In the genomic region with DNA sequence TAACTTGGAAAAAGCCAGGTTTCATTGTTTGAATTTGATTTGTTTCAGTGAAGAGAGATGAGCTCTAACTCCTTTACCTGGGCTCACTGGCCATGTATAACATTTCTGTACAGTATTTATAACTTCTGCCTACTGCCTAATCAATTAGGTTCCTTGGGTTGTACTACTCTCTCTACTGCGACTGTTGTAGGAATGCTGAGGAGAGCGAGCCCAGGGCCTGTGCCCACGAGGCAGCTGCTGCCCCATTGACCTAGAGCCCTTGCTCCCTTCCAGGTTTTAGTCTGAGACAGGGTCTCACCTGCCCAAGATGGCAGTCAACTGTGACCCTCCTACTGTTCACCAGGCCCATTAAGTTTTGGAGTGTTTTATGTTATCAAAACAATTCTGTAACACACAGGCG, we compare ENCODE assay signal across 19 mouse cellular contexts. TPM values are rescaled to one million over a fixed set of nuclear protein-coding genes. Genes with fewer than 3 reads are reported as not detected.
DNase-seq lines count a peak whose midpoint lies in the region; ATAC-seq lines count a peak whose summit lies in the region.
"Had no signal": no experiment of that assay in that cellular context is flagged by ENCODE, and none has a peak within 500 bp of the region (broad histone marks: within the 10 kb centered on the region; RNA-seq: fewer than 3 reads in every experiment).

No protein-coding gene starts in this region.

- 94% methylated on average over 4 of the region's 4 CpGs for WGBS in midbrain, embryonic 11.5 days
- WGBS in midbrain, embryonic 14.5 days: 94% methylated on average over 4 of the region's 4 CpGs

- no peaks in the 10 kb centered on the region for H3K27me3 ChIP-seq in midbrain, embryonic 11.5 days (ENCODE audit: control insufficient read depth, insufficient read depth, low read length)
- no peaks in the 10 kb centered on the region for H3K27me3 ChIP-seq in midbrain, embryonic 14.5 days (ENCODE audit: control insufficient read depth, insufficient read depth, low read length)
- H3K27me3 ChIP-seq: CH12.LX, Patski had no signal

- no peak overlapping the region for H3K9ac ChIP-seq in midbrain, embryonic 11.5 days (ENCODE audit: low read length)
- H3K9ac ChIP-seq in midbrain, embryonic 14.5 days (replicated peaks; ENCODE audit: low read length): no peak overlapping the region

- no peak overlapping the region for H3K27ac ChIP-seq in midbrain, embryonic 11.5 days (ENCODE audit: low read depth, low read length)
- H3K27ac ChIP-seq in midbrain, embryonic 14.5 days (replicated peaks; ENCODE audit: low read depth, low read length): no peak overlapping the region

- H3K36me3 ChIP-seq in midbrain, embryonic 11.5 days (ENCODE audit: control insufficient read depth, insufficient read depth, low read length): peaks cover 11% of the 10 kb centered on the region
- H3K36me3 ChIP-seq in midbrain, embryonic 14.5 days (ENCODE audit: control insufficient read depth, insufficient read depth, low read length): peaks cover 9% of the 10 kb centered on the region

- intact Hi-C loops in heart, postnatal 36 days (cut with DNase I): no loop called here

- ATAC-seq in midbrain, embryonic 11.5 days (ENCODE audit: low FRiP score): no peak
- no peak for ATAC-seq in midbrain, embryonic 14.5 days (ENCODE audit: low FRiP score, low TSS enrichment)
- ATAC-seq: activated CD4-positive, CD25-positive, alpha-beta regulatory T cell, adult 4 months; CD4-positive, CD25-positive, alpha-beta regulatory T cell, adult 4 months; Patski had no signal

- H3K4me2 ChIP-seq in midbrain, embryonic 11.5 days: no peak overlapping the region
- no peak overlapping the region for H3K4me2 ChIP-seq in midbrain, embryonic 14.5 days (ENCODE audit: low read length)

- H3K9me3 ChIP-seq in midbrain, embryonic 11.5 days (ENCODE audit: control insufficient read depth, low read length): no peaks in the 10 kb centered on the region
- H3K9me3 ChIP-seq in midbrain, embryonic 14.5 days (ENCODE audit: control insufficient read depth, low read length): no peaks in the 10 kb centered on the region
- H3K9me3 ChIP-seq: G1E had no signal

- no peaks in the 10 kb centered on the region for H3K4me1 ChIP-seq in midbrain, embryonic 11.5 days (ENCODE audit: control insufficient read depth, insufficient read depth, low read length)
- no peaks in the 10 kb centered on the region for H3K4me1 ChIP-seq in midbrain, embryonic 14.5 days (ENCODE audit: control insufficient read depth, insufficient read depth, low read length)

- DNase-seq in heart, adult 11 months: peak; percentile 76
- no peak for DNase-seq in heart, postnatal 36 days
- peak; percentile 54 for DNase-seq in midbrain, embryonic 11.5 days (ENCODE audit: low spot score, missing footprints)
- no peak for DNase-seq in midbrain, embryonic 14.5 days
- DNase-seq: adrenal gland, adult 2 months; adrenal gland, adult 8-10 months; adrenal gland, postnatal 10 days; adrenal gland, postnatal 14 days; adrenal gland, postnatal 25 days; adrenal gland, postnatal 36 days; B cell, adult 2 months; cerebellum, adult 11 months; cerebellum, adult 11-12 months; cerebellum, adult 18-20 months had no signal

- no peak overlapping the region for H3K4me3 ChIP-seq in midbrain, embryonic 11.5 days (ENCODE audit: low read depth, low read length)
- H3K4me3 ChIP-seq in midbrain, embryonic 14.5 days (replicated peaks; ENCODE audit: low read depth, low read length): no peak overlapping the region

RNA-seq across cellular contexts. Expression of gene Btg3, which starts 15.5 kb away (rescaled TPM):
- 1 to 10 TPM; 7.7 to 9.8 TPM for total RNA-seq in heart, postnatal 36 days (2021)
- 50.4 and 51.3 TPM in 2 replicates for polyA plus RNA-seq in midbrain, embryonic 11.5 days (2014; fragmentation: Nextera tagmentation; extraction: Ambion mirVana)
- polyA plus RNA-seq in midbrain, embryonic 14.5 days (2014; fragmentation: Nextera tagmentation; extraction: Ambion mirVana): 17.1 and 22.9 TPM in 2 replicates

Comparison
In these comparisons a context has a peak if more than half of its experiments do, and no peak if none do; other contexts are left out.
1. DNase-seq: peak in heart, adult 11 months (single experiment) and midbrain, embryonic 11.5 days (single experiment); none in heart, postnatal 36 days (0 of 2) and midbrain, embryonic 14.5 days (single experiment).